Mouse (Mus musculus): ENCODE results near the gene Ccr7. TPM values are rescaled to one million over a fixed set of nuclear protein-coding genes. Genes with fewer than 3 reads are reported as not detected.

The Ccr7 gene
- polyA plus RNA-seq, 1 experiment from 2014 or later = 0.44 TPM

DNA sequence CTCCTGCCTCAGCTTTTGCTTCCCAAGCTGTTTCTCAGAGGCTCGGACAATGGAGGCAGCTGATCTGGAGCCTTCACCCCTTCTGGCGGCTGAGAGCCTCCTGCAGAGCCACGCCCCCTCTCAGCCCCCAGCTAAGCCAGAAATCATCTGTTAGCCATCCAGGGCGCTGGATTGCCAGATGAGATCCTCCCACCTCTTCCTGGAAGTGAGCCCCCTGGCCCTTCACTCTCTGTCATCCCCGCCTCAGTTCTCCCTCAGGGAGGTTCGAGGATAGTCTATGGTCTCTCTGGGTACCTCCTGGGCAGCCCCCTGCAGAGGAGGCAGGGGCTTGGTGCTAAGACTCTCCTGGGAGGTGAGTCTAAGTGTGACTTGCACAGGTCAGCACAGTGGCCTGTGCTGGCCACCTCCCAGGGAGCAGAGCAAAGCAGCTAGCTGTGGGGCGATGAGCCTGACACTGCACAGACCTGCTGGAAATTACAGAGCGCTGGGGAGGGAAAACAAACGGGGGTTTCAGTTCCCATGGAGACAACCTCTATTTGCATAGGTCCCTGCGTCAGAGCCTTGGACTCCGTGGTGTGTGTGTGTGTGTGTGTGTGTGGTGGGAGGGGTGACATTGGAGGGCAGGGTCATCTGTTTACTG is 22.7 kb downstream of the Ccr7 start:
- H3K4me1 ChIP-seq = peaks cover 46% of the 10 kb centered on the region
- no peaks in the 10 kb centered on the region for H3K9me3 ChIP-seq (replicated peaks)
- H3K4me3 ChIP-seq = no peak overlapping the region
- H3K27ac ChIP-seq = no peak overlapping the region; the same call in 1 of the 2 replicates
- H3K27me3 ChIP-seq (replicated peaks) = peaks cover 34% of the 10 kb centered on the region
- no peaks in the 10 kb centered on the region for H3K36me3 ChIP-seq
- H3K9ac ChIP-seq = no peak overlapping the region
- WGBS (ENCODE audit: insufficient replicate concordance) = 12% methylated on average over 11 of the region's 11 CpGs
- H3K4me2 ChIP-seq = peak overlapping the region; percentile 33
- ATAC-seq = 0 out of 2 replicates have a peak, but pooled peaks have one; percentile 27

GRCm38 (mm10) chr11:99131463-99131840 is 23.4 kb downstream of the Ccr7 start:
- Histone ChIP-seq H3K27me3 (replicated peaks) (peaks cover 34% of the 10 kb centered on the region), H3K4me1 (peaks cover 50% of the 10 kb centered on the region), H3K4me3 (no peak overlapping the region), H3K9ac (no peak overlapping the region), H3K4me2 (peak overlapping the region; percentile 33; the same call in 1 of the 2 replicates), H3K9me3 (replicated peaks) (no peaks in the 10 kb centered on the region), H3K27ac (no peak overlapping the region), H3K36me3 (no peaks in the 10 kb centered on the region)
- no peak for ATAC-seq
- WGBS (ENCODE audit: insufficient replicate concordance) = 22% methylated on average over 12 of the region's 12 CpGs

GRCm38 (mm10) chr11:99130736-99131462 is 24.0 kb downstream of the Ccr7 start:
- WGBS (ENCODE audit: insufficient replicate concordance) = 37% methylated on average over 5 of the region's 5 CpGs
- Histone ChIP-seq H3K27ac (no peak overlapping the region), H3K4me3 (no peak overlapping the region), H3K36me3 (no peaks in the 10 kb centered on the region), H3K4me2 (no peak overlapping the region), H3K27me3 (replicated peaks) (peaks cover 34% of the 10 kb centered on the region), H3K4me1 (peaks cover 49% of the 10 kb centered on the region), H3K9ac (no peak overlapping the region), H3K9me3 (replicated peaks) (no peaks in the 10 kb centered on the region)
- no peak for ATAC-seq

- ATAC-seq = no peak
- Histone ChIP-seq H3K36me3 (no peaks in the 10 kb centered on the region), H3K4me3 (no peak overlapping the region), H3K27me3 (replicated peaks) (peaks cover 34% of the 10 kb centered on the region), H3K4me2 (no peak overlapping the region), H3K27ac (no peak overlapping the region), H3K9ac (no peak overlapping the region), H3K9me3 (replicated peaks) (no peaks in the 10 kb centered on the region), H3K4me1 (peaks cover 58% of the 10 kb centered on the region)
- WGBS (ENCODE audit: insufficient replicate concordance) = 50% methylated on average over 2 of the region's 2 CpGs
Observed at GRCm38 (mm10) chr11:99129287-99129686, 25.6 kb downstream of the Ccr7 start.

DNA sequence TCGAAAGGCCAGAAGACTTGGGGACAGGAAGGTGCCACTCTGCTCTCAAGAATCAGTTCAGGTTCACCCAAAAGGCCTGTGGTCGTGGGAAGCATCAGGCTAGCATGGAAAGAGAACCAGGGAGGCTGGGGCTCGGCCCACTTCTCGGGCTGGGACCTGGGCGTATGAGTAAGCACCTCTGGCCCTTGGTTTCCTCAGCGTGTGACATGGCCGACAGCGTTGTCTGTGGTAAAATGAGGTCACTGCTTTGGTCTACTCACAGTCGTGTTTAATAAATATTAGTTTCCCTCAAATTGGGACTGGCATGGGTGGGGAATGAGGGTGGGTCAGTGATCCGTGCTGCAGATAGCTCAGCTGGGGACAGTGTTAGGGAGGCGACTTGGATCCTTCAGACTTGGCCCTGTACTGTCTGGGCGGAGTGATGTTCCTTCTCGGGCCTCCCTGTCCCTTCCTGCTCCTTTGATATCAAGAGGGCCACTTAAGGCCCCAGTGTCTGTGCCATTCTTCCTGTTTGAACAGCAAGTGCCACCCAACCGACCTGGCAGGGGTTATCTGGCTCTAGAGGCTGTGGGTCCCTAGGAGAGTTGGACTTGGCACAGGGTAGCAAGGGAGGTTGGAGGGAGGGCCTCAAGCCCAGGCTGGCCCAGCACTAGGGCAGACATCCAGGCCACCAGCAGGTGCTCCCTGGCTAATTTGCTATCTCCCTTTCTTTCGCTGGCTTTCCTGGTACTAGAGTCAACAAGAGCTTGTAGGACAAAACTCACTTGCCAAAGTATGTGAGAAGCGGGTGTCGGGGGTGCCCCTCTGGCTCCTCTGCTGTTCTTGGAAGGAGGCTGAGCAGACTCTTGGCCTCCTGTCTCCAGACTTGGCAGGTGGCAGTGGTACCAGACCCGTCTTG is 26.8 kb downstream of the Ccr7 start:
- Histone ChIP-seq H3K27me3 (replicated peaks) (peaks cover 34% of the 10 kb centered on the region), H3K36me3 (no peaks in the 10 kb centered on the region), H3K9me3 (replicated peaks) (no peaks in the 10 kb centered on the region), H3K4me3 (no peak overlapping the region), H3K9ac (no peak overlapping the region), H3K27ac (0 out of 2 replicates have a peak overlapping the region, but pooled peaks have one; percentile 47), H3K4me1 (peaks cover 51% of the 10 kb centered on the region), H3K4me2 (no peak overlapping the region)
- WGBS (ENCODE audit: insufficient replicate concordance) = 48% methylated on average over 18 of the region's 18 CpGs
- no peak for ATAC-seq

GRCm38 (mm10) chr11:99126482-99127253 is 28.2 kb downstream of the Ccr7 start:
- Histone ChIP-seq H3K4me1 (peaks cover 40% of the 10 kb centered on the region), H3K27me3 (replicated peaks) (peaks cover 26% of the 10 kb centered on the region), H3K4me3 (no peak overlapping the region), H3K4me2 (no peak overlapping the region), H3K9me3 (replicated peaks) (no peaks in the 10 kb centered on the region), H3K27ac (peak overlapping the region; percentile 47; the same call in 1 of the 2 replicates), H3K36me3 (no peaks in the 10 kb centered on the region), H3K9ac (no peak overlapping the region)
- no peak for ATAC-seq
- 9% methylated on average over 5 of the region's 5 CpGs for WGBS (ENCODE audit: insufficient replicate concordance)

- peaks cover 33% of the 10 kb centered on the region for H3K4me1 ChIP-seq
- H3K9ac ChIP-seq = no peak overlapping the region
- H3K4me2 ChIP-seq = no peak overlapping the region
- ATAC-seq = no peak
- H3K9me3 ChIP-seq (replicated peaks) = no peaks in the 10 kb centered on the region
- H3K27me3 ChIP-seq (replicated peaks) = peaks cover 7% of the 10 kb centered on the region
- 49% methylated on average over 10 of the region's 10 CpGs for WGBS (ENCODE audit: insufficient replicate concordance)
- H3K36me3 ChIP-seq = no peaks in the 10 kb centered on the region
- H3K4me3 ChIP-seq = no peak overlapping the region
- no peak overlapping the region for H3K27ac ChIP-seq
Observed at GRCm38 (mm10) chr11:99124635-99125029, 30.2 kb downstream of the Ccr7 start.

DNA sequence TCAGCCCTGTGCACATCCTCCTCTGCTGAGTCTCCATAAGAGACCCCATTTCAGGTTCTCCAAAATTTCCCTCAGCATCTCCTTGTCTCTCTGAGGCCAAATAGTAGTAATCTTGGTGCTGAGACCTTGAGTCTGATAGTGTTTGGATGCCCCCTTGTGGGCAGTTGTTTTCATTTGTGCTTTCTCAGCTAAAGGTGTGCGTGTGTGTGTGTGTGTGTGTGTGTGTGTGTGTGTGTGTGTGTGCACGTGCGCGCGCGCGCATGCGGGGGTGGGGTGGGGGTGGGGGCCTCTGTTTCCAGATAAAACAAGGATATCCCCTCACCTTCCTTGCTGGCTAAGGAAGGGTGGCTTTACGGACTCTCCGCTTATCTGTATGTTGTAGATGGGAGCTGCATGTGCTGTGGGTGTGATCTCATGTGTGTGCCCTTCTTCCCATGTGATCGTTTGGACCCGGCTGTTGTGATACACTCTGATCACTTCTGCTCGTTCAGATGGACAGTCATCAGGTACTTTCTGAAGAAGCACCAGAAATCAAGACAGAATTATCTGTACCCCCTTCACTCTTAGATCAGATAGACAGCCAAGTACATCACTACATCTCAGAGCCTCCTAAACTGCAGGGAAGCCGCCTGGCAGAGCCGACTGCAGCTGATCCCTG is 30.8 kb downstream of the Ccr7 start:
- ATAC-seq = no peak
- WGBS (ENCODE audit: insufficient replicate concordance) = 17% methylated on average over 9 of the region's 15 CpGs
- 0 out of 2 replicates have a peak, but pooled peaks cover 2% of the 10 kb centered on the region for H3K27me3 ChIP-seq (replicated peaks)
- H3K27ac ChIP-seq = no peak overlapping the region
- peaks cover 33% of the 10 kb centered on the region for H3K4me1 ChIP-seq
- no peak overlapping the region for H3K4me3 ChIP-seq
- H3K36me3 ChIP-seq = no peaks in the 10 kb centered on the region
- no peaks in the 10 kb centered on the region for H3K9me3 ChIP-seq (replicated peaks)
- no peak overlapping the region for H3K9ac ChIP-seq
- H3K4me2 ChIP-seq = no peak overlapping the region

GRCm38 (mm10) chr11:99122703-99123102 is 32.2 kb downstream of the Ccr7 start:
- peaks cover 26% of the 10 kb centered on the region for H3K4me1 ChIP-seq
- no peaks in the 10 kb centered on the region for H3K9me3 ChIP-seq (replicated peaks)
- H3K36me3 ChIP-seq = no peaks in the 10 kb centered on the region
- no peak overlapping the region for H3K4me3 ChIP-seq
- no peak for ATAC-seq
- WGBS (ENCODE audit: insufficient replicate concordance) = 72% methylated on average over 3 of the region's 3 CpGs
- H3K27ac ChIP-seq = no peak overlapping the region
- no peak overlapping the region for H3K9ac ChIP-seq
- H3K27me3 ChIP-seq (replicated peaks) = no peaks in the 10 kb centered on the region
- H3K4me2 ChIP-seq = no peak overlapping the region

GRCm38 (mm10) chr11:99121218-99121631 is 33.7 kb downstream of the Ccr7 start:
- H3K4me2 ChIP-seq = no peak overlapping the region
- WGBS (ENCODE audit: insufficient replicate concordance) = 72% methylated on average over 14 of the region's 14 CpGs

More at GRCm38 (mm10) chr11:99121218-99121631, 33.7 kb downstream of the Ccr7 start:
- no peak overlapping the region for H3K27ac ChIP-seq
- H3K9ac ChIP-seq = no peak overlapping the region
- no peaks in the 10 kb centered on the region for H3K36me3 ChIP-seq
- H3K4me1 ChIP-seq = peaks cover 17% of the 10 kb centered on the region
- no peaks in the 10 kb centered on the region for H3K27me3 ChIP-seq (replicated peaks)
- no peak for ATAC-seq
- no peak overlapping the region for H3K4me3 ChIP-seq
- H3K9me3 ChIP-seq (replicated peaks) = no peaks in the 10 kb centered on the region

All from liver, embryonic 12.5 days (tissue).